Mouse (Mus musculus): ENCODE results near the gene Mllt3. TPM values are rescaled to one million over a fixed set of nuclear protein-coding genes. Genes with fewer than 3 reads are reported as not detected.
A peak's percentile ranks its signal among the peaks of the same experiment; 100 is the strongest.

Mllt3 gene
- polyA plus RNA-seq, 1 experiment from 2014 or later, result 37.9 TPM

DNA sequence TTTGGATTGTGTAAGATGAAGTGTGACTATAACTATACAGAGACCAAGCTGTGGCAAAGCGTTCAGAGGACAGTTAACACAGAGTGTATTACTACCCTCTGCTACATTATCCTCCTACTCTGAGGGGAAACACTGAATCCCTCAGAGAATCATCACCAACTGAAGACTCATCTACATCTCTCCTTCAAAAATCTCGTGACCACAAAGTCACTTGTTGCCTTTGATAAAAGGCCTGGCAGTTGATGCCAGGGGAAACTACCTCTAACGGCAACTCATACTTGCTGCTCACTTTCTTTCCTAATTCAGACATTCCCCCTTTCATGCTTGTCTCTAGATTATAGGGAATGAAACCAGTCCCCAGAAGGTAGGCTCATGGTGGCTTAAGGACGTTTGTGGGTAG is 174.0 kb downstream of the Mllt3 start:
- CTCF ChIA-PET, result interaction anchor here (2.4 kb wide), 1 partner anchor 13 kb away, joined by 7 read pairs; no protein-coding TSS in a partner anchor
- ATAC-seq, result no peak
- H3K27me3 ChIP-seq, result no peaks in the 10 kb centered on the region
- POLR2A ChIA-PET, result no interaction called here
- in situ Hi-C loops (cut with MboI; ENCODE audit: low pct_unique_long_range_greater_than_20kb), result no loop called here
- TF ChIP-seq CTCF (IDR thresholded peaks at IDR 0.05), result no peak
- no peak for DNase-seq (ENCODE audit: low read depth, low spot score)

DNA sequence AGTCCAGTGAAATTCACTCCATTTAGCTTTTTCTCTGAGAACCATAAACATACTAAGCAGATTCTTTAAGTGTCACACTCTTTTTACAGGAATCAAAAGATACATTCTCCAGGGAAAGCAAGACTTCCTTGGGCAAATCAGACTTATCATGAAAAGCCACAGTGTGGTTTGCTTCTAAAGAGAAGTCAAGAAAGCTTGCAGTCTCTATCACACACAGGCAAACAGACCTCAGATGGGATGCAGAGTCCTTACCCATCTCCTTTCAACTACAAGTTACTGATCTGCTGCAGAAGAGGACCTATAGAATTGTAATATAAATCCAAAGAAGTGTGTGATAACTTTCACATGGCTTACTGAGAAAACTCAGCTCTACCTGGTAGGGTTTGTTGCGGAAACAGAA is 175.2 kb downstream of the Mllt3 start:
- in situ Hi-C loops (cut with MboI; ENCODE audit: low pct_unique_long_range_greater_than_20kb), result no loop called here
- ChIA-PET POLR2A (no interaction called here), CTCF (interaction anchor here (2.4 kb wide), 1 partner anchor 12 kb away, joined by 7 read pairs; no protein-coding TSS in a partner anchor)
- no peak for DNase-seq (ENCODE audit: low read depth, low spot score)
- no peak for ATAC-seq
- no peaks in the 10 kb centered on the region for H3K27me3 ChIP-seq
- TF ChIP-seq CTCF (IDR thresholded peaks at IDR 0.05), result no peak

DNA sequence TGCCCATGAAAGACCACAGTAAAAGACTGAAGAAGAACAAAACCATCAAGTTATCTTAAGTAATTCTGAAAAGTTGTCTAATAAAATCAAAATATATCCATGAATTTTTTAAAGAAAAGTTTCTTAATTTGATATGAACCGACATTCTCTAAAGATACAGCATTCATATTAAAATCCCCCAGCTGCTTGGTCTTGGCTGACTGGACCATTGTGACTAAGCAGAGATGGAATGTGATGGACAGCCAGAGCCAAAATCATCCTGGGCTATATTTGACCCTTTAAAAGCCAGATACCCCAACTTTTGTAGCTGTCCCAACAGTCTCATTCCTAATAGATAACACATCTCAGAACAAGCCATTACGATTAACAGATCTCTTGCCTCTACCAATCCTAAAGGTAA is 180.7 kb downstream of the Mllt3 start:
- DNase-seq (ENCODE audit: low read depth, low spot score) (no peak), ATAC-seq (no peak)
- CTCF ChIA-PET, result no interaction called here
- TF ChIP-seq CTCF (IDR thresholded peaks at IDR 0.05), result no peak
- H3K27me3 ChIP-seq, result no peaks in the 10 kb centered on the region
- in situ Hi-C loops (cut with MboI; ENCODE audit: low pct_unique_long_range_greater_than_20kb), result no loop called here
- POLR2A ChIA-PET, result no interaction called here

DNA sequence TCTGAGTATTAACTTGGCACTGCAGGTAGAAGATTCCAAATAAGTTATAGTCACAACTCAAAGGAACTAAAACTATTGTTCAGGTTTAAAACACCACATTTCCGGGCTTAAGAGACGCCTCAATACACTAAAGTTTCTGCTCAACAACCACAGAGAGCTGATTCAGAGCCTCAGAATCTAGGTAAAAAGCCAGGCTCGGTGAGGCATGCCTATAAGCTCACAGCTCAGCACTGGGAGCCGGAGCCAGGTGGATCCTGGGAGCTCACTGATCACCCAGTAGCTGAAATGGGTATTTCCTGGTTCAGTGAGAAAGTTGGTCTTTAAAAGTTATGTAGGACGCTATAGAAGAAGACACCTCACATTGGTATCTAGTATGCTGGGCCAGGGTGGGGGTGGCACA is 183.1 kb downstream of the Mllt3 start:
- CTCF ChIA-PET, result no interaction called here
- TF ChIP-seq CTCF (IDR thresholded peaks at IDR 0.05), result no peak
- in situ Hi-C loops (cut with MboI; ENCODE audit: low pct_unique_long_range_greater_than_20kb), result no loop called here
- POLR2A ChIA-PET, result no interaction called here
- ATAC-seq, result peak; percentile 69
- DNase-seq (ENCODE audit: low read depth, low spot score), result no peak
- H3K27me3 ChIP-seq, result no peaks in the 10 kb centered on the region

DNA sequence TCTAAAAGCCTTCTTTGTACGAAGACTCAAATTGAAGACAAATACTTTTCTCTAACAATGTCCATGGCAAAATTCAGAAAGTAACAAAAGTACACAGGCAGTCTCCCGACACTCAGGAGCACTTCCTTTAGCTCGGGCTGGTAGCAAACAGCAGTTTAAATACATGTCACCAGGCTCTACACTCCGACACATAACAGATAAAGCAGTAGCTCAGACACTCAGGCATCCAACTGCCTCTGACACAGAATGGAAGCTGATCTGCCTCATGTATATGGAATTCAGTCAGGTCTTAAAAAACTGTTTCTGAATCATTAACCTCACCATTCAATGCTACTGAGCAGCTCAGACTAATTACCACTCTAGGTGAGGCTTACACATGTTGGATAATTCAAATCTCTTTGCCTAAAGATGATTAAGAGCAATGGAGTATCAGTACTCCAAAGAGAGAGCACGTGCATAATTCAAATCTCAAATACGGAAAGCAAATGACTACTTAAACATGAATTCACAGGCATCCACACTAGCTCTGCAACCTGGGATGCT is 188.4 kb downstream of the Mllt3 start:
- no peaks in the 10 kb centered on the region for H3K27me3 ChIP-seq
- ATAC-seq (peak; percentile 100), DNase-seq (ENCODE audit: low read depth, low spot score) (no peak)
- in situ Hi-C loops (cut with MboI; ENCODE audit: low pct_unique_long_range_greater_than_20kb), result no loop called here
- POLR2A ChIA-PET, result no interaction called here
- CTCF ChIA-PET, result interaction anchor here (0.8 kb wide), 1 partner anchor 13 kb away, joined by 3 read pairs; no protein-coding TSS in a partner anchor
- TF ChIP-seq CTCF (IDR thresholded peaks at IDR 0.05), result no peak

DNA sequence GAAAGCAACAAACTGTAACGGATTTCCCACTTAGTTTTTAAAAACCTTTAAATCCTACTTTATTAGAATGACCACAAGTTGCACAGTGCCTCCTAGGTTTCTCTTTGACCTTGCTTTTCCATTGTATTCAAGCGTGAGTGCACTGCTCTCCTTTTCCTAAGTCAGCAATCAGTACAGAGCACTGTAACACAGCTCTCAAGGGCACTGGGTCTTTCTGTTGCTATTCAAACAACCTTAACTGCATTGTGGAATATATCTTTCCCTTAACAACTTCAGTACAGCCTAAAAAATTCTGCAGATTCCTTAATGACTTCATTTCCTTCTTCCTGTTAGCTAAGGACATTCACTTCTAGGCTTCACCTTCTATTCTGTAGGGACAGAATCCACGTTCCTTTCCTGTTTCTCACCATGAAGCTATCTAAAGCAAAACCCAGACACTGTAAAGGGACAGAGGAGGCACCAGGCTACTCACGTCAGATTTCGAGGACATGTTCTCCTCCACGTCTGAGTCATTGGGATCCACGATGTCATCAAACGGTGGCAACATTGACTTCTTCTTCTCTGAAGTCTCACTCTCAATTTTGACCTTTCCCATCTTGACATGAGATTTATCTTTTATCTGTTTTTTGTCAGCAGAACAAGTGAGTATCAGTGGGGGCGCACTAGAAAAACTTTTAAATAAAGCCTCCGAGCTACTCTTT is 192.8 kb downstream of the Mllt3 start:
- no peak for ATAC-seq
- in situ Hi-C loops (cut with MboI; ENCODE audit: low pct_unique_long_range_greater_than_20kb), result no loop called here
- CTCF ChIA-PET, result interaction anchor here (0.9 kb wide), 1 partner anchor 99 kb away, joined by 3 read pairs; no protein-coding TSS in a partner anchor

DNA sequence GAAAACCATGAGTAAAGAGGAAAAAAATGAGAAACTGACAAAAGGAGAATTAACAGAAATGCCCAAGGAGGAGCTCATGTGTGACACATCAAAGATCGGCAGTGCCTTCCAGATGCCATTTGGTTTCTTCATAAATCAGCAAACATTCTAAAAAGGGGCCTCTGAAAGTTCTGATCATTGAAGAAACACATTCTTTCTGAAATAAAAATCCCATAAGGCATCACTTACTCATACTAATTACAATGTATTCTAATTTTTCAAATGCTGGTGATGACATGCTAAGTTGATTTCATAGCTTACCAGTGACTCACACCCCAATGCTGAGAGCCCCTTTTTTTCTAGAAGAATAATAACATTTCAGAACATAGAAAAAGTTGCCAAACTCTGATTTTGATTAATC is 194.4 kb downstream of the Mllt3 start:
- in situ Hi-C loops (cut with MboI; ENCODE audit: low pct_unique_long_range_greater_than_20kb), result no loop called here
- ATAC-seq, result no peak
- TF ChIP-seq CTCF (IDR thresholded peaks at IDR 0.05), result no peak
- POLR2A ChIA-PET, result no interaction called here
- no peak for DNase-seq (ENCODE audit: low read depth, low spot score)
- H3K27me3 ChIP-seq, result no peaks in the 10 kb centered on the region
- CTCF ChIA-PET, result no interaction called here

More for the DNA sequence above, 192.8 kb downstream of the Mllt3 start:
- DNase-seq (ENCODE audit: low read depth, low spot score), result no peak
- POLR2A ChIA-PET, result no interaction called here
- H3K27me3 ChIP-seq, result no peaks in the 10 kb centered on the region
- no peak for TF ChIP-seq CTCF (IDR thresholded peaks at IDR 0.05)

DNA sequence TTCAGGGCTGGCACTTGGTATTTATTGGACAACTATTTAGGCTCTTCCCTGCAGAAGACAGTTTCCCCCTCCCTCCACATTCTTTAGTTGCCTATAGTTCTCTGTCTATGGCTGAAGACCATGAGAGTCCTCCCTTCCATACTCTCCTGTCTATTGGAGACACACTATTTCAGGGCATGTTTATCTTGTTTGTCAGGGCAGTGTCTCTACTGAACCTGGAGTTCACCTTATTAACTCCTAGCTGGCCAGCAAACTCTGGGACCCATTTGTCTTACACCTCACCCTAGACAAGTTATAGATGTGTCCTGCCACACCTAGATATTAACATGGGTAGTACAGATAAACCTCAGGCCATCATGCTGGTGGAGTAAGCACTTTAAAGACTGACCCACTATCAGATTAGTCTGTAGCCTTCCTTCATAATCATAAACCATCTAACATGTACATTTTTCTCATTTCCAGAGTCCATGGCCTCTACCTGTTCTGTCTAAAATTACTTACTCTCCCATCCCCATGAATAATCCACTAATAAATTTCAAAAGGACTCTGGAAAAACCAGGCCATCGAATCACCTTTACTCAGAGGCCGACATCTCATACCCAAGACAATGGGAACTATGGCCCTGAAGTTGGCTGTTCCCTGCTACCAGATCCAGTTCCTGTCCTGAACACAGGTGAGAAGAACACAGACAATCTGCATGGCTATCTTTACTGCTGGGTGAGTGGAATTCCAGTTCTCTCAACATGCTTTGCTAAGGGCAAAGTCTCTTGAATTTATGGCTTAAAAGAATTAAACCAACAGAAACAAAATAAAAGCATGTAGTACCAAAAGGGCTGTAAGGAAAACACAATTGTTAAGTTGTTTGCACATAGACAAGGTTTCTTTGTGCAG is 195.4 kb downstream of the Mllt3 start:
- in situ Hi-C loops (cut with MboI; ENCODE audit: low pct_unique_long_range_greater_than_20kb), result no loop called here
- no peak for TF ChIP-seq CTCF (IDR thresholded peaks at IDR 0.05)
- POLR2A ChIA-PET, result no interaction called here
- DNase-seq (ENCODE audit: low read depth, low spot score) (no peak), ATAC-seq (no peak)
- CTCF ChIA-PET, result no interaction called here
- no peaks in the 10 kb centered on the region for H3K27me3 ChIP-seq

DNA sequence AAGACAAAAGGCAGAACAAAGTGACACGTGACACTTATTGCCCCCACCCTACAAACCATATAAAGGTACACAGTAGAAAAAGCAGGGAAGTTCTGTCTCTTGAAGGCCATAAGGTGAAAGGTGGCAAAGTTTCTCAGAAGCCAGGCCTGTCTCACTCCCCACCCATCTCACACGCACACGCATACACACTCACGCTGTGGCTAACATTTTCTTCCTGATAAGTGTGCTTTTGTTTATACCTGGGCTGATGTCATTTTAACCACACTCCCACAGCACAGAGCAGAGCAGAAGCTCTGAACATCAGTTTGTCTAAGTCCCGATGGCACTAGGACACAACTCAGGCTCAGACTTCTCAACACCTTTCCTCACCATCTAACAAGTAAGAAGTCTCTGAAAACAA is 196.9 kb downstream of the Mllt3 start:
- no peak for DNase-seq (ENCODE audit: low read depth, low spot score)
- ATAC-seq, result no peak
- ChIA-PET POLR2A (no interaction called here), CTCF (no interaction called here)
- TF ChIP-seq CTCF (IDR thresholded peaks at IDR 0.05), result no peak
- in situ Hi-C loops (cut with MboI; ENCODE audit: low pct_unique_long_range_greater_than_20kb), result no loop called here
- H3K27me3 ChIP-seq, result no peaks in the 10 kb centered on the region

DNA sequence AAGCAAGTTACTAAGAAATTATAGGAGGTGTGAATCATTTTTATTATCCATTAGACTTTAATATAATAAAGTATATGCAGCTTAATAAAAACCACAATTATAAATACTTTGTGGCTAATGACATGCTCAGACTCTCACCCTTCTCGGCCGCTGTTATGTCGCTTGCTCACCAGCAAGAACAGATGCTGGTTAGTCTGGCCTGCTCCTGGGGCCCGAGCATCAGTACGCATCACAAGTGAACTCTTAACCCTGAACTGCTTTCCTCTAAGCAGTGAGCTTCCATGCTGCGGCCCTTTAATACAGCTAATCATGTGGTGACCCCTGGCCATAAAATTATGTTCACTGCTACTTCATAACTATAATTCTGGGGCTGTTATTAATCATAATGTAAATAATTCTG is 198.0 kb downstream of the Mllt3 start:
- no peak for DNase-seq (ENCODE audit: low read depth, low spot score)
- CTCF ChIA-PET, result interaction anchor here (0.6 to 1.5 kb wide), 2 partner anchors 14 to 55 kb away, joined by 3 to 4 read pairs; no protein-coding TSS in a partner anchor
- no peaks in the 10 kb centered on the region for H3K27me3 ChIP-seq
- TF ChIP-seq CTCF (IDR thresholded peaks at IDR 0.05), result no peak
- in situ Hi-C loops (cut with MboI; ENCODE audit: low pct_unique_long_range_greater_than_20kb), result no loop called here
- no peak for ATAC-seq
- POLR2A ChIA-PET, result no interaction called here

DNA sequence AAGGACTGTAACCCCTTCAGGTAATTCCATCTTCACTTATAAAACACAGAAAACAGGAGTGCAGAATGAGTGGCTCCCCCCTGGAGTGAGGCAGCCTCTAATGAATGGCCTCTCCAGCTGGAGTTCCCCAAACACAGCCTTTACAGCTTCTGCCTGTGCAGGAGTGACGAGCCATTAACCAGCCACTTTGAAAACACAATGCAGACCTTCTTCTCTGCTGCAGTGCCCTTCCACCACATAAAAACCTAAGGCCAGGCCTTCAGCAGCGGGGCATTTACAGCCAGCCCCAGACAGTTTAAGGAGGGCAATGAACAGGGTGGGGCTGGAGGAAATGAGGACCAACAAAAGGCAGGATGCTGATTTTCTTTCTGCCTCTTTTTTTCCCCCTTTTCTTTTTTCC is 198.9 kb downstream of the Mllt3 start:
- DNase-seq (ENCODE audit: low read depth, low spot score) (no peak), ATAC-seq (no peak)
- in situ Hi-C loops (cut with MboI; ENCODE audit: low pct_unique_long_range_greater_than_20kb), result no loop called here
- TF ChIP-seq CTCF (IDR thresholded peaks at IDR 0.05), result no peak
- ChIA-PET CTCF (interaction anchor here (1.5 kb wide), 1 partner anchor 13 kb away, joined by 4 read pairs; no protein-coding TSS in a partner anchor), POLR2A (no interaction called here)
- H3K27me3 ChIP-seq, result no peaks in the 10 kb centered on the region
